Mouse (Mus musculus): ENCODE results near the gene Olfr1281. TPM values are rescaled to one million over a fixed set of nuclear protein-coding genes. Genes with fewer than 3 reads are reported as not detected.
"Not testable (repeated sequence)": the region's sequence is repeated elsewhere in the genome, so short reads cannot be mapped to it uniquely, and the experiment has no call there.

Olfr1281 gene
- total RNA-seq (2022) = not detected

DNA sequence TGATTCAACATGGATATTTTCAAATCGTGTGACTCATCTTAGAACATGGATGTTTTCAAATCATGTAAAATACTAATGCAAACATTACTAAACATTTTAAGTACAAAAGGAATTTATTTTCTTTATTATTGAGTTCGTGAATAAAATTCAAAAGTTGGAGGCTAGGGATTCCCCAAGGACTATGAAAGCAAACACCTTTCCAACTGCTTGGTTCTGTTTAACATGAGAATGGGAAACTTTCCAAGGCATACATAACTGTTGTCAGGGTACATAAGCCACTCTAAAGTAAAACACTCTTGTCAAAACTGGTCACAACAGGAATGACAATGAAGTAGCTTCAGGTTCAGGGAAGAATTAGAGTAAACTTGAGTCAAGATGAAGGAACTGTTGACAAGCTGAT, at the start of gene Olfr1281:
Olfr1281 (plus strand) TSS at position 301 of the 400 bp plus-strand sequence.
- DNase-seq (ENCODE audit: low spot score in 2 of 2) = no peak

DNA sequence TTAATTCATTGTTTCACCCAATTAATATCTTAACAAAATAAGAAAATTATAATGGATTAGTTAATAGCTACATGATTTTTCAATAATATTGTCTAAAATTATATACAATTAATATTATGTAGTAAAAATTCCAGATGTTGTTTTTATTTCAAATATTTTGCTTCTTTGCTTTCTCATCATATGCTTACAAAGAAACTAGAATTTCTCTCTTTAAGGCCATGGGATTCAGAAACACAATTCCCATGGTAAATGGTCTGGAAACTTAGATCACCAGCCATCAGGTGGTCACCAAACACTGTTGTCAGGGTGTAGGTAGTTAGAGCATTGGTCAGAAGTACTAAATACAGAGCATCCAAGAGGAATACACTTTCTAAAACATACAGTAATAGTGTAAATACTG, 36.5 kb upstream of the Olfr1281 start, which contains the start of gene Olfr1278:
Olfr1278 (plus strand) TSS at position 301 of the 400 bp plus-strand sequence.
- no peak for DNase-seq (ENCODE audit: low spot score in 2 of 2)

DNA sequence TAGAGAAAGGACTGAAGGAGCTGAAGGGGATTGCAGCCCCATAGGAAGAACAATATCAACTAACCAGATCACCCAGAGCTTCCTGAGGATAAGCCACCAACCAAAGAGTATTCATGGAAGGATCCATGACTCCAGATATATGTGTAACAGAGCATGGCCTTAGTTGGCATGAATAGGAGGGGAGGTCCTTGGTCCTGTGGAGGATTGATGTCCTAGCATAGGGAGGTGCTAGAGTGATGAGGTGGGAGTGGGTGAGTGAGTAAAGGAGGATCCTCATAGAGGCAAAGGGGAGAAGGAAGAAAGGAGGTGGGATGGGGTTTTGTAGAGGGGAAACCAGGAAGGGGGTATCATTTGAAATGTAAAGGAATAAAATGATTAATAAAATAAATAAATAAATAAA, 27.8 kb upstream of the Olfr1281 start:
- DNase-seq (ENCODE audit: low spot score in 2 of 2) = no peak

DNA sequence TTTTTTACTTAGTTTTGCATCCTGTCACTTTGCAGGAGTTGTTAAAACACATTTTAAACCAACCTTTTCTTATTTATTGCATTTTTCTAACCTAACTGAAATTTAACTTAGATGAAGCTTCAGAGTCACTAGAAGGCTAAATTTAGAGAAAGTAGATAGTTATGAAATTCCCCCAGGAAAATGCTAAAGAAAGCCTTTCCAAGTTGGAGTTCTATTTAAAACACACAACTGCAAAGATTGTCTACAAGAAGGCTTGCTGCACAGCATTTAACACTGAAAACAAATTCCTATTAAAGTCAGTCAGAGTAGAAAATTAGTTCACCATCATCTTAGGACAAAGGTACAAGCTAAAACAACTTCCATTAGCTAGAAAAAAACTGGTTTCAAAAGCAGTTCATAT, 25.9 kb upstream of the Olfr1281 start, which contains the start of gene Olfr1279:
Olfr1279 (plus strand) TSS at position 262 of the 400 bp plus-strand sequence.
- DNase-seq (ENCODE audit: low spot score in 2 of 2) = no peak

DNA sequence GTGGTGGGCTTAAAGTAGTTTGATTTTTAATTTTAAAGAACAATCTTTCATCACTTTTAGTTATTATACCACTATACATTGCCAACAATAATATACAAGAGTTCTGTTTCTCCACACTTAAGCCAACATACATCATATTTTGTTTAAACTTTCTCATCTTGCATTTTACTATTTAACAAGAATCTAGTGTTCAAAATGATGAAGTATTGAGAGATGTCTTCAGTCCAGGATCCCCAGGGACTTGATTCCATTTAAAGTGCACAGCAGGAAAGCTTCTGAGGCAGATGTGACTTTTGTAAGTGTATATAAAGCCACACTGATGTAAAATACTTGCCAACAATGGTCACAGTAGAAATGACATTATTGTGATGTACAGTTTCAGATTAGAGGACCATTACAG, 12.6 kb upstream of the Olfr1281 start, which contains the start of gene Olfr1280:
Olfr1280 (plus strand) TSS at position 301 of the 400 bp plus-strand sequence.
- DNase-seq (ENCODE audit: low spot score in 2 of 2) = no peak

DNA sequence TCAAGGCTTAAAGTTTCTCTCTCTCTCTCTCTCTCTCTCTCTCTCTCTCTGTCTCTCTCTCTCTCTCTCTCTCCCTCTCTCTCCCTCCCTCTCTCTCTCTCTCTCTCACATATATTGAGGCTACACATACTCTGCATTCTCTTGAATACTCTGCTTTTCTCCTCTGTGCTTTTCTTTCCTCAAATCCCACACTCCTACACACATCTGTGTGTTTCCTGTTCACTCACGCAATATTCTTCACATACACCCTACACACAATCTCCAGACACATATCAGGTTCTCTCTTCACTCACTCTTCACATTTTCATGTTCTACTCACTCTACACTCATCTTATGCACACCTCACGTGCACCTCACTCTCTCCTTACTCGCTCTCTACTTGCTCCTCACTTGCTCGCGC, 7.4 kb downstream of the Olfr1281 start:
- DNase-seq (ENCODE audit: low spot score in 2 of 2) = not testable (repeated sequence)

DNA sequence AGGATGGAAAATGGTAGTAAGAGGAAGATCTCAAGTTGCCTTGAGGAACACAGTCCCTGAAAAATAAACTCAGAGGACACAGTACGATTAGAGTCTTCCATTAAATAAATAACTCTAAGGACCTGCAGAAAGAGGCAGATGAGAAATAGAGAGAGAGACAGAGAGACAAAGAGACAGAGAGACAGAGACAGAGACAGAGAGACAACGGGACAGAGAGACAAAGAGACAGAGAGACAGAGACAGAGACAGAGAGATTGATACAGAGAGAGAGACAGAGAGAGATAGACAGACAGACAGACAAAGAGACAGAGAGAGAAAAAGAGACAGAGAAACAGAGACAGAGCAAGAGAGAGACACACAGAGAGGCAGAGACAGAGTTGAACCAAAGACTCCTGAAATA, 9.7 kb downstream of the Olfr1281 start, which contains the start of gene Olfr1282:
Olfr1282 (minus strand) TSS at position 101 of the 400 bp plus-strand sequence.
- DNase-seq (ENCODE audit: low spot score in 2 of 2) = no peak

DNA sequence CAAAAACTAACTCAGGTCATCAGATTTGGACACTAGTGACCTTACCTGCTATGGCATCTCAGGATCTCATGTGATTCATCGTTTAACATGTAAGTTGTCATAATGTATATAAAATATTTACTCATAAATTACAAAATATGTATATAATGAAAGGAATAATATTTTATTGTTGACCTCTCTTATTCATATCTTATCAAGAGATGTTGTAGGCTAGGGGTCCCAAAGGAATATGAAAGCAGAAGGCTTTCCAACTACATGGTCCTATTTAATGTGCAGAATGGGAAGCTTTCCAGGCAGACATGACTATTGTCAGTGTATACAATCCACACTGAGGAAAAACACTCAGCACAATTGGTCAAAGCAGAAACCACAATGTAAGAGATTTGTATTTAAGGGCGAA, 40.2 kb downstream of the Olfr1281 start, which contains the start of gene Olfr1283:
Olfr1283 (plus strand) TSS at position 301 of the 400 bp plus-strand sequence.
- DNase-seq (ENCODE audit: low spot score in 2 of 2) = no peak

DNA sequence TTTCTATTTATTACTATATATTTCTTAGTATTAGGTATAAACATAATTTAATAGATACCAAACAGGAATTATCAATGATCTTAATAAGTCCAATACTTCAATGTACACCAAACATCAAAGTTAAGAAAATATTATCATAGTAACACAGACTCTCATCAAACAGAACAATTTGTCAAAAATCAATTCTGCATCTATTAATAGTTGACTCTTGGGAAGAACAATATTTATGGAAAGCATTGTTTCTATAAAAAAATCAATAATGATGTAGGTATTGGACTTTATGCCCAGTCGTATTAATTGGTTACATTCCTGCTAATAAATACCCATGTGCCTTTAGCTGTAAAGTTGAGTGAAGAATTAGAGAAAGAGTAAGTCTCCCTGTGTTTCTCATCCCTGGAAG, 48.9 kb downstream of the Olfr1281 start, which contains the start of gene Olfr1284:
Olfr1284 (plus strand) TSS at position 301 of the 400 bp plus-strand sequence.
- DNase-seq (ENCODE audit: low spot score in 2 of 2) = no peak

Other genes with a start within 250 kb of the Olfr1281 start
- gene Gm13941, start 220.5 kb upstream of the Olfr1281 start, total RNA-seq (2022) = not detected
- not detected for gene Gm15130, start 173.6 kb upstream of the Olfr1281 start, total RNA-seq (2022)
- not detected for gene 4930430A15Rik, start 96.9 kb upstream of the Olfr1281 start, total RNA-seq (2022)
- gene Olfr1275, start 91.2 kb upstream of the Olfr1281 start, total RNA-seq (2022) = not detected
- not detected for gene Olfr1276, start 72.0 kb upstream of the Olfr1281 start, total RNA-seq (2022)
- not detected for gene Olfr1277, start 52.4 kb upstream of the Olfr1281 start, total RNA-seq (2022)
- not detected for gene Olfr1278, start 36.4 kb upstream of the Olfr1281 start, total RNA-seq (2022)
- gene Olfr1279, start 25.9 kb upstream of the Olfr1281 start, total RNA-seq (2022) = not detected
- gene Olfr1280, start 12.5 kb upstream of the Olfr1281 start, total RNA-seq (2022) = not detected
- gene Olfr1282, start 9.6 kb downstream of the Olfr1281 start, total RNA-seq (2022) = not detected
- gene Olfr1283, start 40.3 kb downstream of the Olfr1281 start, total RNA-seq (2022) = not detected
- not detected for gene Olfr1284, start 49.0 kb downstream of the Olfr1281 start, total RNA-seq (2022)
- gene Olfr1286, start 96.6 kb downstream of the Olfr1281 start, total RNA-seq (2022) = not detected
- not detected for gene Olfr1287, start 122.6 kb downstream of the Olfr1281 start, total RNA-seq (2022)
- not detected for gene Olfr1288, start 147.6 kb downstream of the Olfr1281 start, total RNA-seq (2022)
- not detected for gene Olfr1289, start 154.3 kb downstream of the Olfr1281 start, total RNA-seq (2022)
- not detected for gene Olfr1290, start 167.3 kb downstream of the Olfr1281 start, total RNA-seq (2022)
- not detected for gene Olfr1291-ps1, start 170.7 kb downstream of the Olfr1281 start, total RNA-seq (2022)
- gene Olfr1293-ps, start 198.7 kb downstream of the Olfr1281 start, total RNA-seq (2022) = not detected
- not detected for gene Olfr1294, start 213.8 kb downstream of the Olfr1281 start, total RNA-seq (2022)
- not detected for gene Olfr1295, start 243.2 kb downstream of the Olfr1281 start, total RNA-seq (2022)